Comparison of ENCODE assay signal across 18 mouse cellular contexts in genomic region chr15:36991353-36991752, GRCm38 (mm10). TPM values are rescaled to one million over a fixed set of nuclear protein-coding genes. Genes with fewer than 3 reads are reported as not detected.
DNase-seq lines count a peak whose midpoint lies in the region; ATAC-seq lines count a peak whose summit lies in the region.
"Had no signal": no experiment of that assay in that cellular context is flagged by ENCODE, and none has a peak within 500 bp of the region (broad histone marks: within the 10 kb centered on the region; RNA-seq: fewer than 3 reads in every experiment).

No protein-coding gene starts in this region.

- no peaks in the 10 kb centered on the region for H3K9me3 ChIP-seq in heart, embryonic 10.5 days
- no peaks in the 10 kb centered on the region for H3K9me3 ChIP-seq in liver, embryonic 13.5 days (replicated peaks)
- no peaks in the 10 kb centered on the region for H3K9me3 ChIP-seq in liver, embryonic 15.5 days (replicated peaks)
- H3K9me3 ChIP-seq: embryonic facial prominence, embryonic 12.5 days had no signal

- H3K9ac ChIP-seq in liver, embryonic 13.5 days = no peak overlapping the region
- no peak overlapping the region for H3K9ac ChIP-seq in liver, embryonic 15.5 days
- H3K9ac ChIP-seq: embryonic facial prominence, embryonic 12.5 days had no signal

- H3K4me1 ChIP-seq in heart, embryonic 10.5 days = peaks cover 38% of the 10 kb centered on the region
- H3K4me1 ChIP-seq in liver, embryonic 13.5 days (replicated peaks) = peaks cover 11% of the 10 kb centered on the region
- H3K4me1 ChIP-seq in liver, embryonic 15.5 days (replicated peaks) = 0 out of 2 replicates have a peak, but pooled peaks cover 5% of the 10 kb centered on the region

- H3K36me3 ChIP-seq in heart, embryonic 10.5 days = peaks cover 11% of the 10 kb centered on the region; the same call in 1 of the 2 replicates
- peaks cover 16% of the 10 kb centered on the region for H3K36me3 ChIP-seq in liver, embryonic 13.5 days
- H3K36me3 ChIP-seq in liver, embryonic 15.5 days (replicated peaks) = peaks cover 6% of the 10 kb centered on the region

- intact Hi-C loops in heart, postnatal 36 days (cut with DNase I) = no loop called here

- peak overlapping the region; percentile 59 for H3K27ac ChIP-seq in heart, embryonic 10.5 days
- H3K27ac ChIP-seq in liver, embryonic 13.5 days = no peak overlapping the region
- no peak overlapping the region for H3K27ac ChIP-seq in liver, embryonic 15.5 days (replicated peaks)
- H3K27ac ChIP-seq: embryonic facial prominence, embryonic 12.5 days; hindbrain, postnatal 0 days had no signal

- no peak overlapping the region for H3K4me3 ChIP-seq in heart, embryonic 10.5 days
- no peak overlapping the region for H3K4me3 ChIP-seq in liver, embryonic 13.5 days (replicated peaks)
- H3K4me3 ChIP-seq in liver, embryonic 15.5 days (replicated peaks) = no peak overlapping the region
- H3K4me3 ChIP-seq: embryonic facial prominence, embryonic 12.5 days had no signal

- WGBS in heart, embryonic 10.5 days = 63% methylated on average over 6 of the region's 6 CpGs
- WGBS in liver, embryonic 13.5 days (ENCODE audit: insufficient replicate concordance) = 68% methylated on average over 6 of the region's 6 CpGs
- WGBS in liver, embryonic 15.5 days (ENCODE audit: insufficient replicate concordance) = 68% methylated on average over 6 of the region's 6 CpGs

- H3K4me2 ChIP-seq in liver, embryonic 13.5 days = no peak overlapping the region
- H3K4me2 ChIP-seq in liver, embryonic 15.5 days = no peak overlapping the region
- H3K4me2 ChIP-seq: embryonic facial prominence, embryonic 12.5 days had no signal

- H3K27me3 ChIP-seq in heart, embryonic 10.5 days (ENCODE audit: insufficient read depth, poor library complexity, severe bottlenecking) = no peaks in the 10 kb centered on the region
- no peaks in the 10 kb centered on the region for H3K27me3 ChIP-seq in liver, embryonic 13.5 days
- no peaks in the 10 kb centered on the region for H3K27me3 ChIP-seq in liver, embryonic 15.5 days
- H3K27me3 ChIP-seq: embryonic facial prominence, embryonic 12.5 days; Patski had no signal

- ATAC-seq in liver, embryonic 13.5 days (ENCODE audit: low read depth) = 0 out of 2 replicates have a peak, but pooled peaks have one; percentile 39
- ATAC-seq in liver, embryonic 15.5 days (ENCODE audit: insufficient read depth) = peak; percentile 51; the same call in 1 of the 2 replicates
- ATAC-seq: forebrain, embryonic 14.5 days; hindbrain, postnatal 0 days; Patski had no signal

- no peak for DNase-seq in heart, embryonic 10.5 days (ENCODE audit: low spot score)
- no peak for DNase-seq in heart, postnatal 36 days
- DNase-seq in liver, embryonic 13.5 days = no peak
- DNase-seq in liver = no peak
- peak; percentile 90 for DNase-seq in ZHBTc4 (ENCODE audit: low read depth, low spot score)
- no peak for DNase-seq in right cerebral cortex, postnatal 36 days (ENCODE audit: low spot score in 2 of 2)
- DNase-seq in thymus, postnatal 10 days (ENCODE audit: low spot score in 2 of 2) = no peak
- DNase-seq: cerebellum, adult 9-10 months; gastrocnemius, postnatal 14 days; kidney, postnatal 10 days; layer of hippocampus, postnatal 36 days; lung, adult 18-20 months; thymus, postnatal 14 days had no signal

RNA-seq across cellular contexts. Expression of gene Zfp706, which starts 16.2 kb away (rescaled TPM):
- 456 and 495 TPM in 2 replicates for polyA plus RNA-seq in heart, embryonic 10.5 days (2016; fragmentation: Nextera tagmentation; extraction: Ambion mirVana)
- 100 to 1,000 TPM; 217 to 238 TPM for total RNA-seq in heart, postnatal 36 days (2021)
- 272 and 301 TPM in 2 replicates for polyA plus RNA-seq in liver, embryonic 13.5 days (2015; fragmentation: Nextera tagmentation; extraction: Ambion mirVana)
- 157 and 182 TPM in 2 replicates for polyA plus RNA-seq in liver, embryonic 15.5 days (2015; fragmentation: Nextera tagmentation; extraction: Ambion mirVana)
